Mouse (Mus musculus) layer of hippocampus, adult 2 months (tissue): ENCODE measurements around the gene Sin3a. TPM values are rescaled to one million over a fixed set of nuclear protein-coding genes. Genes with fewer than 3 reads are reported as not detected.
A peak's percentile ranks its signal among the peaks of the same experiment; 100 is the strongest.

ENCODE experiments used
- DNase-seq, 2 experiments: peaks; one replicate each; pipeline ENCODE4 v3.0.0; 2022; ENCODE audit warnings: low spot score in 2 of 2
- H3K27ac ChIP-seq: fragments of 200-600 bp; 2 replicates; pipeline ENCODE4 v1.8.1; 2022
- H3K4me3 ChIP-seq: fragments of 200-600 bp; 2 replicates; pipeline ENCODE4 v1.8.1; 2022; ENCODE audit warnings: mild to moderate bottlenecking
- CTCF ChIP-seq: fragments of 200-600 bp; conservative IDR thresholded peaks from 2 replicates; pipeline ENCODE4 v1.8.1; 2022; ENCODE audit warnings: antibody characterized with exemption, mild to moderate bottlenecking, moderate library complexity
- total RNA-seq, 2 experiments: library from RNA; stranded (reverse); gene quantifications; 2 replicates each; pipeline ENCODE4 v1.2.3; 2021

Gene Sin3a
- total RNA-seq, 2 experiments from 2014 or later = 32.2 to 33.1 TPM

DNA sequence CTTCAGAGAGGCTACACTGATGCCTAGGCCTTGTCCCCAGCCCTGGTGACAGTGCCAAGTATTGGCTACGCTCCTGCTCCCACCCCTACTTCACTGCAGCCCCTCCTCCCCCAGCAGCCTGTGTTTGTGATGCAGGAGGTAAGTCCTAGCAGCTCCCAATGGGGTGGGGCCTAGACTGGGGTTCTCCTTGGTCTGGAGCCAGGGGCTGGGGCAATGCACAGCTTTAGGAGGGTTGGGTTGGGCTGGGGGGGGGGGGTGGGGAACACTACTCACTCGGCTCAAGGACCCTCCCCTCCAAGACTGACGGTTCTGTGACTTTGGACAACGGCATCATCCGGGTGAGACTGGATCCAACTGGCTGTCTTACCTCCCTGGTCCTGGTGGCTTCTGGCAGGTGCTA, 67.7 kb downstream of the Sin3a start:
- Histone ChIP-seq H3K4me3 (no peak overlapping the region), H3K27ac (no peak overlapping the region)
- TF ChIP-seq CTCF = no peak
- DNase-seq = no peak

DNA sequence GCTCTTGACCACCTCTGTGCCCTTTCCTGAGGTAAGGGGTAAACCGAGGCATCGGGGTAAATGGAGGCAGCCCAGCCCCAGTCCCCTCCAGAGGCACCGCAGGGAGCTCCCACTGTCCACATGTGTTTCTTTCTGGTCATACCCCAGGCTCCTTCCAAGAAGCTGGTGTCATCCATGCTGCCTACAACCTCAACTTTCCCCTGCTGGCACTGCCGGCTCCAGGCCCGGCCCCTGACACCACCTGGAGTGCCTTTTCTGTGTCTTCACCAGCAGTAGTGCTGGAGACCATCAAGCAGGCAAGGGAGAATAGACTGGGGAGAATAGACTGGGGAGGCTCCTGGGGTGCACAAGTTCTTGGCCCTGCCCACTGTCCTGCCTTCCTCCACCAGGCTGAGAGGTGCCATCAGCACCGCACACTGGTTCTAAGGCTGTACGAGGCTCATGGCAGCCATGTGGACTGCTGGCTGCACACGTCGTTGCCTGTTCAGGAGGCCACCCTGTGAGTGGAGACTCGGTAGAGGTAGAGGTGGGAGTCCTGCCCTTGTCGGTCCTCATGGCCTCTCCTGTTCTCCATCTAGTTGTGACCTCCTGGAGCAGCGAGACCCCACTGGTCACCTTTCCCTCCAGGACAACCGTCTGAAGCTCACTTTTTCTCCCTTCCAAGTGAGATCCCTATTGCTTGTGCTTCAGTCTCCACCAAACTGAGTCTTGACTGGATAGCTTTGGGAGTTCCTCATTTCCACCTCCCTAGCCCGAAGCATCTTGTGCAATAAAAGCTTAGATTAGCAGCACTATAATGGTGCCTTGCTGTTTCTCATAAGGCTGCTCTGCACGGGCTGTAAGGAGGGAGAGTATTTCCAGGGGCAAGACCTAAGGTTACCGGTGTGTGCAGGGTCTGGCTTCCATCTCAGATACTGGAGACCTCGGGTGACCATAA, 69.8 kb downstream of the Sin3a start:
- no peak overlapping the region for H3K4me3 ChIP-seq
- no peak for TF ChIP-seq CTCF

DNA sequence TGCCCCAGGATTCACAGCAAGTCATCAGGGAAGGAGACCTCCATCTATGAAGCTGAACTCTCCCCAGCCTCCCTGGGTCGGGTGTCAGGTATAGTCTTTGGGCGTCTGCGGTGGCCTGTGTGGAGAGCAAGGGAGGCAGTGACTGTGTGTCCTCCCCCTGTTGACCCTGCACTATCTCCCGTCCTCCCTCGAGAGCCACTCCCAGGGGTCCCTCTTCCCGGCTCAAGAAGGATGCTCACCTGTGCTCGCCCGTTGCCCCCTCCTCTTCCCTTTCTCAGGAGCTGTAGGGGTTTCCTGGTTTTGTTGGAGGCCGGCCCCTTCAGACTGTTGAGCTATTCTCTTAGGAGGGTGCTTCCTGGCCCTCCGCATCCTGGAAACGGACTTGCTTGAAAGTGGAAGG, 71.4 kb downstream of the Sin3a start:
- H3K27ac ChIP-seq = no peak overlapping the region
- TF ChIP-seq CTCF = no peak
- no peak for DNase-seq
- H3K4me3 ChIP-seq = no peak overlapping the region

More for the DNA sequence above, 69.8 kb downstream of the Sin3a start:
- no peak overlapping the region for H3K27ac ChIP-seq
- DNase-seq = no peak

DNA sequence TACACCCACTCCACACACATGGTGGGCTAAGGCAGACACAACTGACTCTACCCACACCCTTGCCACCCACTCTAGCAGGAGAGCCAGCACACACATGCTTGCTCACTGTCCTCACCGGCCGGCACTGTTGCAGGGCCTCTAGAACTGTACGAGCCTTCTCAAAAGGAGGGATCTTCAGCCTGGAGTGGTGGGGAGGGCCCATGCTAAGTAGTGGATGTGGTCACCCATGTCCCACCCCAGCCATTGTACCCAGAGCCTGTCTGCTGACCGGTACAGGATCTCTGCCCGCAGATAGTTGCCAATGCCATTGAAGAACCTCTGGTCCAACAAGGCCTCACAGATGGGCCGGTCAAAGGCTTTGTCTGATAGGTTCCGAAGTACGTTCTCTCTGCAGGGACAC, 73.0 kb downstream of the Sin3a start:
- H3K27ac ChIP-seq = no peak overlapping the region

DNA sequence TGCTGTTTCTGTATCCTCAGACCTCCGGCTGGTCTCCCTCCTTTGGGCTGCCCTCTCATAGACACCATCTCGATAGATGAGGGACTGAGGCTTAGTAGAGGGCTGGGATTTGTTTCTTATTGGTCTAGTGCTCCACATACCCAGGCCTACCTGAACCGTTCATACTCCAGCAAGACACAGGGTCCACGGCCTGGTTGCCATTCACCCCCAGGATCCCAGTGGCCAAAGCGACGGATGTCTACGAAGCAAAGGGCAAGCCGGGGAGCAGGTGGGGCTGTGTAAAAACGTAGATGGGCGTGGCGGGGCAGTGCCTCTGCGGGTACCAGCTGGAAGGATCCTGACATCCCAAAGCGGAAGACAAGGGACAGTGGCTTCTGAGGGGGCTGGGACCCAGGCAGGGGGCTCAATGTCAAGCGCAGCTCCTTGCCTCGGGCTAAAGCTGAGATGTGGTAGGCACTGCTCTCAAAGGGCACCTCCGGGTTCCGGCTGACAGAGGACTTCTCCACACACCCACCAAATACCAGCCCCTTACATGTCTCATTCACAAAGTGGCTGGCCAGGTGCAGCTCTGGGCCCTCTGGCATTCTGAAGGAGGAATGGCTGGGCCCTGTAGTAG, 74.7 kb downstream of the Sin3a start:
- peak overlapping the region; percentile 92 for H3K27ac ChIP-seq
- no peak for TF ChIP-seq CTCF
- no peak overlapping the region; the same call in 1 of the 2 replicates for H3K4me3 ChIP-seq
- DNase-seq = no peak

More for the DNA sequence above, 73.0 kb downstream of the Sin3a start:
- no peak for DNase-seq
- H3K4me3 ChIP-seq = no peak overlapping the region
- TF ChIP-seq CTCF = no peak

- TF ChIP-seq CTCF = no peak
These were observed 75.6 kb downstream of the Sin3a start for GRCm38 (mm10) chr9:57147205-57148143.

GRCm38 (mm10) chr9:57148144-57148878, 76.5 kb downstream of the Sin3a start, which contains the start of gene Neil1:
Neil1 (minus strand) TSS chr9:57148305.
- TF ChIP-seq CTCF = peak; percentile 42
- H3K27ac ChIP-seq = peak within 1 kb of the TSS; percentile 92
- peak; percentile 84 to 93 for DNase-seq
- H3K4me3 ChIP-seq = peak within 1 kb of the TSS; percentile 71

More at GRCm38 (mm10) chr9:57147205-57148143, 75.6 kb downstream of the Sin3a start:
- DNase-seq = no peak
- H3K4me3 ChIP-seq = peak overlapping the region; percentile 71
- peak overlapping the region; percentile 92 for H3K27ac ChIP-seq

GRCm38 (mm10) chr9:57149021-57149420, 77.2 kb downstream of the Sin3a start:
- Histone ChIP-seq H3K4me3 (peak overlapping the region; percentile 71; the same call in 1 of the 2 replicates), H3K27ac (peak overlapping the region; percentile 92; the same call in 1 of the 2 replicates)
- no peak for TF ChIP-seq CTCF
- no peak for DNase-seq

DNA sequence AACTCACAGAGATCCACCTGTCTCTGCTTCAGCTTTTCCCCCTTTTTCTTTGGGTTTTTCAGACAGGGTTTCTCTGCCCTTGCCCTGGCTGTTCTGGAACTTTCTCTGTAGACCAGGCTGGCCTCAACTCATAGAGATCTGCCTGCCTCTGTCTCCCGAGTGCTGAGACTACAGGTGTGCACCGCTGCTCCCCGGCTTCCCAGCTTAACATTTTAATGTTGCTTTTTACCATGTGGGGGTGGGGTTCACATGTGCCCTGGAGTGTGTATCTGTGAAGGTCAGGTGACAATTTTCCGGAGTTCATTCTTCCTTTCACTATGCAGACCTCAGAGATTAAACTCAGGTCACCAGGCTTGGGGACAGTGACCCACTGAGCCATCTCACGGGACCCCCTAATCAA, 78.4 kb downstream of the Sin3a start:
- Histone ChIP-seq H3K4me3 (no peak overlapping the region), H3K27ac (no peak overlapping the region)
- DNase-seq = no peak
- TF ChIP-seq CTCF = no peak

DNA sequence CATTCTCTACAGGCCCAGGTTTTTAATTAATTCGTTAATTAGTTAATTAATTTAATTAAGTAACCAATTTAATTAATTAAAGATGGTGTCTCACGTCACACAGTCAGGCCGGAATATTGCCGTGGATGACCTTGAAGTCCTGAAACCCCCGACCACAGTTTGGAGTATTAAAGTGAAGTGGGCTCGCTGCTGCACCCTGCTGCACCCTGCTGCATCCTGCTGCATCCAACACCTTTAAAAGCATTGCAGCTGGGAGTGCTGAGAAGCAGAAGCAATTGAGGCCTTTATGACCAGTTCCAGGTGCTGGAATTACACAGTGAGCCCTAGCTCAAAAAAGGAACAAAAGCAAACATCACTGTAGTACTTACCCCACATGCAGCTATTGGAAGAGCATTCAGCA, 80.5 kb downstream of the Sin3a start:
- Histone ChIP-seq H3K4me3 (no peak overlapping the region), H3K27ac (no peak overlapping the region)
- peak; percentile 24 for TF ChIP-seq CTCF
- no peak for DNase-seq

DNA sequence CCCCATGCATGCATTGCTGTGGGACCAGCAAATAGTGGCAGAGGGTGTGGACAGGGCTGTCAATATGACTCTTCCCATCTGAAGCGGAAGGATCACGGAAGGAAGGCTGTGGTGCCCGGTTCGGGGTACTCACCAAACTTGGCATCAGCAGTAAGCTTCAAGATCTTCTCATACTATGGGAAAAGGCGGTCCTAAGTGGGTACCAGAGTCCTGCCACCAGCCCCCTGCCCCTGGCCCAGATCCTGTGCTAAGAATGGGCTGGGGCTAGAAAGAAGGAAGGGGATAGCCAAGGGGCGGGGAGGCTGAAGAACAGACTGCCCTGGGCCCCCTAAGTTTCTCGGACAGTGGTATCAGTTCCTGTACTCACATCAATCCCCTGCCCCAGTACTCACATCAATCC, 84.5 kb downstream of the Sin3a start:
- no peak overlapping the region for H3K27ac ChIP-seq
- TF ChIP-seq CTCF = no peak
- H3K4me3 ChIP-seq = no peak overlapping the region
- no peak for DNase-seq

GRCm38 (mm10) chr9:57156823-57157222, 85.0 kb downstream of the Sin3a start:
- no peak for DNase-seq
- TF ChIP-seq CTCF = no peak
- Histone ChIP-seq H3K27ac (no peak overlapping the region), H3K4me3 (no peak overlapping the region)
